Mouse (Mus musculus): Measurements from ENCODE around the gene Pikfyve.

GRCm38 (mm10) chr1:65312118-65312517 lies 125.6 kb downstream of the Pikfyve start:
- TF ChIP-seq MAFK (IDR thresholded peaks at IDR 0.05; ENCODE audit: insufficient read depth, low read depth, low read length) = no peak
- TF ChIP-seq HCFC1 (IDR thresholded peaks at IDR 0.05; ENCODE audit: borderline replicate concordance, insufficient read depth, low read length) = no peak
- no peak for TF ChIP-seq CHD2 (IDR thresholded peaks at IDR 0.05; ENCODE audit: low read depth, low read length)
- TF ChIP-seq ZNF384 (IDR thresholded peaks at IDR 0.05; ENCODE audit: low read depth, low read length) = peak; percentile 89
- TF ChIP-seq ZC3H11A (IDR thresholded peaks at IDR 0.05; ENCODE audit: borderline replicate concordance, low read depth, low read length) = peak; percentile 52; the same call in 1 of the 2 replicates

Data from ES-E14 (cell line).